Mouse (Mus musculus) testis, adult 2 months (tissue): ENCODE results near the gene Gm11756.
"Not testable (repeated sequence)": the region's sequence is repeated elsewhere in the genome, so short reads cannot be mapped to it uniquely, and the experiment has no call there.

Source experiments
- CTCF ChIP-seq: fragments of 200-500 bp; IDR thresholded peaks from 2 replicates; pipeline ENCODE4 v1.5.1; 2012; ENCODE audit warnings: low read depth, mild to moderate bottlenecking, inconsistent platforms, low read length, moderate library complexity; ENCODE audit not compliant: control insufficient read depth, insufficient read depth, insufficient replicate concordance
- POLR2A ChIP-seq: fragments of 200-500 bp; IDR thresholded peaks from 2 replicates; pipeline ENCODE4 v1.6.1; 2012; ENCODE audit warnings: low read depth, mild to moderate bottlenecking, inconsistent platforms, low read length, moderate library complexity; ENCODE audit not compliant: control insufficient read depth

GRCm38 (mm10) chr4:73876166-73876565, 44.4 kb downstream of the Gm11756 start, which contains the start of gene Gm11758:
- not testable (repeated sequence) for TF ChIP-seq POLR2A, CTCF
